Mouse (Mus musculus) cerebellum, adult 2 months (tissue): ENCODE results near the gene Gcc1. TPM values are rescaled to one million over a fixed set of nuclear protein-coding genes. Genes with fewer than 3 reads are reported as not detected.

Experiments used
- DNase-seq, 2 experiments: peaks; one replicate each; pipeline ENCODE4 v3.0.0; 2021
- H3K27ac ChIP-seq: fragments of 200-500 bp; 2 replicates; pipeline ENCODE4 v1.5.1; 2012; ENCODE audit warnings: low read length, control low read depth, inconsistent platforms; ENCODE audit not compliant: insufficient read depth
- H3K27me3 ChIP-seq: fragments of 200-500 bp; 2 replicates; pipeline ENCODE4 v1.6.1; 2012; ENCODE audit warnings: inconsistent platforms, mild to moderate bottlenecking, low read length, moderate library complexity; ENCODE audit not compliant: control insufficient read depth, insufficient read depth
- H3K4me1 ChIP-seq: fragments of 200-500 bp; 2 replicates; pipeline ENCODE4 v1.6.1; 2011; ENCODE audit warnings: low read length; ENCODE audit not compliant: control insufficient read depth, insufficient read depth
- H3K4me3 ChIP-seq: fragments of 200-500 bp; replicated peaks from 2 replicates; pipeline ENCODE3; 2011; ENCODE audit warnings: mild to moderate bottlenecking, low read depth, low read length, control low read depth; ENCODE audit not compliant: insufficient read depth
- CTCF ChIP-seq: fragments of 200-500 bp; IDR thresholded peaks from 2 replicates; pipeline ENCODE4 v1.5.1; 2011; ENCODE audit warnings: low read depth, mild to moderate bottlenecking, control low read depth, low read length, moderate library complexity, borderline replicate concordance; ENCODE audit not compliant: insufficient read depth
- POLR2A ChIP-seq: fragments of 200-500 bp; IDR thresholded peaks from 2 replicates; pipeline ENCODE4 v1.6.1; 2011; ENCODE audit warnings: low read length, control low read depth, borderline replicate concordance; ENCODE audit not compliant: insufficient read depth
- WGBS: fragments of 180-500 bp; shearing (Covaris S2); methylation state at CpG from one replicate; pipeline ENCODE4 v1.1.7; 2018; 5-methylcytosine and 5-hydroxymethylcytosine counted together
- polyA plus RNA-seq: library from polyadenylated mRNA; depleted of rRNA; stranded (reverse); fragments of >200 nt; gene quantifications from 2 replicates; pipeline ENCODE4 v1.2.3, GENCODE M21; 2012; rRNA removed

The Gcc1 gene
- polyA plus RNA-seq, 1 experiment = 12.4 TPM

DNA sequence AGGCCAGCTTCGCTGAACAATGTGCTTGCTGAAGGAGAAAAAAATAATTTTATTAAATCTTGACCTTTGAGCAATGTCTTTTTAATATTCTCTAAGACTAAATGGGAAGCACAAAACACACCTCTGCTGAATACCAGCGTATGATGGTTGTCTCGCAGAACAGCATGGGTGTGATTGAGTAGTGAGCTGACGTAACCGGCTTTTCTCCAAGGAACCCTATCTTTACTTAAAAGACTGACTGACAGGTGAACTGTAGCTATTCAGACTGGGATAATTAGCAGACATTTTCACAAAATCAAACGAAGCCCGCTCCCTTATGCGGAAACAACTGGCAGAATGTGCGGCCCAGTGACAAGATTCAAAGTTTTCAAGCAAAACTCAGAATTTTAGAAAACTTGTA is 60.6 kb downstream of the Gcc1 start:
- 91% methylated on average over 9 of the region's 9 CpGs for WGBS
- Histone ChIP-seq H3K27me3 (no peaks in the 10 kb centered on the region), H3K4me1 (no peaks in the 10 kb centered on the region), H3K4me3 (no peak overlapping the region), H3K27ac (no peak overlapping the region)
- DNase-seq = no peak
- TF ChIP-seq POLR2A (no peak), CTCF (no peak)

Other genes with a start within 250 kb of the Gcc1 start
- 7.7 and 10.6 TPM in 2 replicates for gene Zfp800, start 30.4 kb downstream of the Gcc1 start, polyA plus RNA-seq
- 344 and 372 TPM in 2 replicates for gene Arf5, start 4.8 kb downstream of the Gcc1 start, polyA plus RNA-seq
- gene Fscn3, start 601 bp downstream of the Gcc1 start, polyA plus RNA-seq = 0.08 and 0.11 TPM in 2 replicates
- gene Pax4, start 21.0 kb upstream of the Gcc1 start, polyA plus RNA-seq = not detected in 2 replicates
- 57.0 and 59.7 TPM in 2 replicates for gene Snd1, start 46.7 kb upstream of the Gcc1 start, polyA plus RNA-seq